Mouse (Mus musculus) activated CD4-positive, CD25-positive, alpha-beta regulatory T cell (primary cell): ENCODE measurements around the gene Rest. TPM values are rescaled to one million over a fixed set of nuclear protein-coding genes. Genes with fewer than 3 reads are reported as not detected.

Source experiments
- polyA plus RNA-seq, 2 experiments: library from polyadenylated mRNA; unstranded; fragments of 100-300 nt; shearing (Covaris generic); gene quantifications; one replicate each; pipeline ENCODE4 v1.2.1; 2017

Gene Rest
- polyA plus RNA-seq, result 10 to 100 TPM; 28.6 to 30.6 TPM

DNA sequence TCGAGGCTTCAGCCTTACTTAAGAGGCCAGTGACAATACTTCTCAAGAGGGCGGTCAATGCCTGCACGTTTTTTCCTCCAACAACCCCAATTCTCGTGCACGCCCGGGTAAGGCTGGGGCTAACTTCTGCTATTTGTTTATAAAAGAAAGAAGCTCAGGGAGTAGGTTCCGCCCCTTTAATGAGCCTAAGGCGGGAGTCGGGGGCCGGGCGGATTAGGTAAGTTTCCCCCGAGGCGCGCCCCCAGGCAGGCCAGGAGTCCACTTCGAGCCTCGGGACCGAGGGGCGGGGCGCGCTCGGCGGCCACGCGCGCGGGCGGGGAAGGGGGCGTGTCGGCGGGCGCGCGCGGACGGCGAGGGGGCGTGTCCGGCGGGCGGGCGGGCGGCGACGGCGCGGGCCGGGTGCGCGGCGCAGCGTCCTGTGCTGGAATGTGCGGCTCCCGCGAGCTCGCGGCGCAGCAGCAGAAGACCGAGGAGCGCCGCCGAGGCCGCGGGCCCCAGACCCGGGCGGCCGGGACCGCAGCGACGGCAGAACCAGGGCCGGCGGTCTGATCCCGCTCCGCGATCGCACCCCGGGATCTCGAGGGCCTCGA is at the start of gene Rest:
Gene Rest, plus strand, starts transcription at position 411 of the 590 bp plus-strand sequence.

DNA sequence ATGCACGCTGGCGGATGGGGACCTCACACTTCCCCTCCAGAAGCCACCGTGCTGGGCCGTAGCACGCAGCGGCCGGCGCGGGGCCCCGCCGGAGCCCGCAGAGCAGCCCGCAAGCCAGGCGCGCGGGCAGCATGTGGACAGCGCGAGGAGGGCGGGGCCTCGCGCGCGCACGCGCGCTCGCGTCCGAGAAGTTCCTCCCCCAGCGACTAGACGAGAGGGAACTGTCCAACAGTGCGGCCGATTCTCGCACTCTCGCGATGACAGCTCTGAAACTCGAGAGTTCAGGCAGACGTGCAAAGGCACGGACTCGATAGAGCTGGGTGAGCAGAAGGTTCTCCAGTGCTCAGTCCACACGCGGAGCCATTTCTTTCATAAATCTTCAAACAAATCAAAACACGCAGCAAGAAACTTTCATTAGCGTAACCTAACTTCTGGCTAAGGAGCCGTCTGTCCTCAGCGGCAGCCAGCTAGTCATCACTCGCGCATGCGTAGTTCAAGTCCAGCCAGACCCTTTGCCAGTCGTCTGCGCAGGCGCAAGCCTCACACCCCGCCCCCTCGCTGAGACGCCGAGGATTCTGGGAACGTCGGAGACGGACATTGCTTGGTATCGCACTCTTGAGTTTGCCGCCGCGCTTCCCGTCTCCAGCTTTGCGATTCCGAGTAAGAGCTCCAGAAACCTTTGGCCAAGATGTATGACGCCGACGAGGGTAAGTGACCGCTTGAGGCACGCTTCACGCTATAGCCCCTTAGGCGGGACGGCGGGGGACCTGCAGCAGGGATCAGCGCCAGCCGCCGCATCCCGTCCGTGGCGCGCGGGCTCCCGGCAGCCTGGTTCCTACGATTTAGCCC is 44.9 kb downstream of the Rest start, which contains the start of the genes Noa1 and Polr2b:
Gene Noa1, minus strand, starts transcription at position 161 of the 849 bp plus-strand sequence.
Gene Polr2b, plus strand, starts transcription at position 224 of the 849 bp plus-strand sequence.

Other genes starting within 250 kb of the Rest start
- under 1 TPM in 1 of 2 experiments, not detected in 1; 0.14 TPM for gene Thegl, start 249.5 kb upstream of the Rest start, polyA plus RNA-seq
- gene Hopx, start 150.4 kb upstream of the Rest start, polyA plus RNA-seq, result 100 to 1,000 TPM; 230 to 397 TPM
- gene Spink2, start 54.0 kb upstream of the Rest start, polyA plus RNA-seq, result under 1 TPM in 1 of 2 experiments, not detected in 1; 0.28 TPM
- 10 to 100 TPM; 33.6 to 39.6 TPM for gene Noa1, start 44.6 kb downstream of the Rest start, polyA plus RNA-seq
- gene Polr2b, start 44.7 kb downstream of the Rest start, polyA plus RNA-seq, result 10 to 100 TPM; 61.5 to 62.8 TPM
- 1 to 10 TPM; 1.2 to 1.9 TPM for gene Igfbp7, start 142.6 kb downstream of the Rest start, polyA plus RNA-seq